Mouse (Mus musculus) limb, embryonic 13.5 days (tissue): ENCODE measurements around the gene Dnase1. TPM values are rescaled to one million over a fixed set of nuclear protein-coding genes. Genes with fewer than 3 reads are reported as not detected.
A peak's percentile ranks its signal among the peaks of the same experiment; 100 is the strongest.
"Not testable (repeated sequence)": the region's sequence is repeated elsewhere in the genome, so short reads cannot be mapped to it uniquely, and the experiment has no call there.

Experiments
- ATAC-seq: fragments of 200-750 bp; cut with Nextera tagmentation; 2 replicates; pipeline ENCODE4 v1.8.0; 2017; ENCODE audit warnings: low read depth, moderate number of reproducible peaks, moderate TSS enrichment; ENCODE audit not compliant: low FRiP score
- H3K27ac ChIP-seq: fragments of 300-500 bp; sonication (generic); 2 replicates; pipeline ENCODE4 v1.5.1; 2015; ENCODE audit warnings: inconsistent platforms, mild to moderate bottlenecking, moderate library complexity
- H3K27me3 ChIP-seq: fragments of 300-500 bp; sonication (generic); 2 replicates; pipeline ENCODE4 v1.6.1; 2015; ENCODE audit warnings: mild to moderate bottlenecking, inconsistent platforms
- H3K36me3 ChIP-seq: fragments of 300-500 bp; sonication (generic); 2 replicates; pipeline ENCODE4 v1.6.1; 2015; ENCODE audit warnings: inconsistent platforms, mild to moderate bottlenecking, moderate library complexity
- H3K4me1 ChIP-seq: fragments of 300-500 bp; sonication (generic); 2 replicates; pipeline ENCODE4 v1.6.1; 2015; ENCODE audit warnings: inconsistent platforms
- H3K4me2 ChIP-seq: fragments of 300-500 bp; sonication (generic); replicated peaks from 2 replicates; pipeline ENCODE4 v1.6.1; 2015; ENCODE audit warnings: inconsistent platforms, mild to moderate bottlenecking, moderate library complexity
- H3K4me3 ChIP-seq: fragments of 300-500 bp; sonication (generic); 2 replicates; pipeline ENCODE4 v1.5.1; 2015; ENCODE audit warnings: moderate library complexity, mild to moderate bottlenecking, inconsistent platforms
- H3K9ac ChIP-seq: fragments of 300-500 bp; sonication (generic); 2 replicates; pipeline ENCODE4 v1.6.1; 2015; ENCODE audit warnings: mild to moderate bottlenecking, inconsistent platforms
- H3K9me3 ChIP-seq: fragments of 300-500 bp; sonication (generic); 2 replicates; pipeline ENCODE4 v1.6.1; 2016; ENCODE audit warnings: inconsistent platforms
- WGBS: fragments of 180-500 bp; shearing (Covaris S2); methylation state at CpG from one replicate; pipeline ENCODE4 v1.1.7; 2015; 5-methylcytosine and 5-hydroxymethylcytosine counted together
- polyA plus RNA-seq: library from polyadenylated mRNA; unstranded; fragments of >200 nt; fragmentation: Nextera tagmentation; extraction: Ambion mirVana; gene quantifications from 2 replicates; pipeline ENCODE4 v1.2.1, GENCODE M21; 2015

The Dnase1 gene
- polyA plus RNA-seq, 1 experiment from 2014 or later = 6.7 TPM

- WGBS = 90% methylated on average over 4 of the region's 4 CpGs
- Histone ChIP-seq H3K27ac (no peak overlapping the region), H3K9ac (no peak overlapping the region), H3K4me1 (no peaks in the 10 kb centered on the region), H3K4me2 (no peak overlapping the region), H3K9me3 (no peaks in the 10 kb centered on the region), H3K36me3 (peaks cover 87% of the 10 kb centered on the region), H3K4me3 (no peak overlapping the region), H3K27me3 (no peaks in the 10 kb centered on the region)
- no peak for ATAC-seq
Observed at GRCm38 (mm10) chr16:4064945-4065344, 28.2 kb downstream of the Dnase1 start.

GRCm38 (mm10) chr16:4068588-4068987 is 31.8 kb downstream of the Dnase1 start:
- Histone ChIP-seq H3K27ac (no peak overlapping the region), H3K4me2 (no peak overlapping the region), H3K9ac (no peak overlapping the region), H3K27me3 (no peaks in the 10 kb centered on the region), H3K4me3 (no peak overlapping the region), H3K9me3 (no peaks in the 10 kb centered on the region), H3K4me1 (no peaks in the 10 kb centered on the region), H3K36me3 (peaks cover 55% of the 10 kb centered on the region)
- no peak for ATAC-seq
- WGBS = 57% methylated on average over 8 of the region's 8 CpGs

- Histone ChIP-seq H3K4me2 (no peak overlapping the region), H3K36me3 (no peaks in the 10 kb centered on the region), H3K27ac (no peak overlapping the region), H3K9me3 (no peaks in the 10 kb centered on the region), H3K27me3 (no peaks in the 10 kb centered on the region), H3K9ac (no peak overlapping the region), H3K4me3 (no peak overlapping the region), H3K4me1 (peaks cover 16% of the 10 kb centered on the region)
- 66% methylated on average over 6 of the region's 6 CpGs for WGBS
- no peak for ATAC-seq
Observed at GRCm38 (mm10) chr16:4074297-4074696, 37.6 kb downstream of the Dnase1 start.

GRCm38 (mm10) chr16:4074836-4075235 is 38.1 kb downstream of the Dnase1 start:
- H3K4me1 ChIP-seq = peaks cover 16% of the 10 kb centered on the region
- H3K4me2 ChIP-seq = no peak overlapping the region
- H3K4me3 ChIP-seq = no peak overlapping the region
- H3K27me3 ChIP-seq = no peaks in the 10 kb centered on the region
- H3K9ac ChIP-seq = no peak overlapping the region
- no peak for ATAC-seq
- 73% methylated on average over 3 of the region's 3 CpGs for WGBS
- no peak overlapping the region for H3K27ac ChIP-seq
- H3K36me3 ChIP-seq = no peaks in the 10 kb centered on the region
- H3K9me3 ChIP-seq = no peaks in the 10 kb centered on the region

GRCm38 (mm10) chr16:4077384-4078061 is 40.8 kb downstream of the Dnase1 start, which contains the start of gene Trap1:
TSS of gene Trap1 (minus strand) at chr16:4077827.
- WGBS = under 1% methylated on average over 58 of the region's 58 CpGs
- H3K4me2 ChIP-seq = peak within 1 kb of the TSS; percentile 66
- H3K27me3 ChIP-seq = no peaks in the 10 kb centered on the region
- peak; percentile 96 for ATAC-seq
- peak within 1 kb of the TSS; percentile 88 for H3K9ac ChIP-seq
- H3K4me1 ChIP-seq = peaks cover 16% of the 10 kb centered on the region
- H3K36me3 ChIP-seq = peaks cover 11% of the 10 kb centered on the region
- H3K4me3 ChIP-seq = peak within 1 kb of the TSS; percentile 88
- H3K9me3 ChIP-seq = no peaks in the 10 kb centered on the region
- peak within 1 kb of the TSS; percentile 86 for H3K27ac ChIP-seq

GRCm38 (mm10) chr16:4078302-4078701 is 41.6 kb downstream of the Dnase1 start:
- Histone ChIP-seq H3K4me1 (peaks cover 16% of the 10 kb centered on the region), H3K36me3 (peaks cover 14% of the 10 kb centered on the region), H3K4me2 (peak overlapping the region; percentile 66), H3K4me3 (peak overlapping the region; percentile 88)
- WGBS = 66% methylated on average over 10 of the region's 10 CpGs
- not testable (repeated sequence) for H3K27ac ChIP-seq, H3K27me3 ChIP-seq, ATAC-seq, H3K9me3 ChIP-seq, H3K9ac ChIP-seq

GRCm38 (mm10) chr16:4079656-4080055 is 42.9 kb downstream of the Dnase1 start:
- Histone ChIP-seq H3K9me3 (no peaks in the 10 kb centered on the region), H3K4me3 (no peak overlapping the region), H3K27ac (no peak overlapping the region), H3K36me3 (peaks cover 22% of the 10 kb centered on the region), H3K4me1 (peaks cover 16% of the 10 kb centered on the region), H3K27me3 (no peaks in the 10 kb centered on the region), H3K4me2 (no peak overlapping the region), H3K9ac (no peak overlapping the region)
- ATAC-seq = no peak
- 92% methylated on average over 1 of the region's 1 CpGs for WGBS

- WGBS = 69% methylated on average over 3 of the region's 3 CpGs
- peaks cover 11% of the 10 kb centered on the region for H3K4me1 ChIP-seq
- H3K4me2 ChIP-seq, H3K9me3 ChIP-seq, ATAC-seq, H3K27ac ChIP-seq, H3K27me3 ChIP-seq, H3K4me3 ChIP-seq, H3K9ac ChIP-seq: not testable (repeated sequence)
- H3K36me3 ChIP-seq = peaks cover 29% of the 10 kb centered on the region
Observed at GRCm38 (mm10) chr16:4080419-4080818, 43.7 kb downstream of the Dnase1 start.

- no peaks in the 10 kb centered on the region for H3K9me3 ChIP-seq
Observed at GRCm38 (mm10) chr16:4085051-4085450, 48.3 kb downstream of the Dnase1 start.

GRCm38 (mm10) chr16:4085851-4086387 is 49.2 kb downstream of the Dnase1 start:
- no peak overlapping the region for H3K4me2 ChIP-seq
- H3K27me3 ChIP-seq = no peaks in the 10 kb centered on the region
- H3K4me3 ChIP-seq = no peak overlapping the region
- H3K27ac ChIP-seq = no peak overlapping the region
- ATAC-seq = no peak
- H3K9ac ChIP-seq = no peak overlapping the region
- peaks cover 83% of the 10 kb centered on the region for H3K36me3 ChIP-seq
- no peaks in the 10 kb centered on the region for H3K4me1 ChIP-seq
- 94% methylated on average over 9 of the region's 9 CpGs for WGBS
- no peaks in the 10 kb centered on the region for H3K9me3 ChIP-seq

More at GRCm38 (mm10) chr16:4085051-4085450, 48.3 kb downstream of the Dnase1 start:
- no peak for ATAC-seq
- no peak overlapping the region for H3K9ac ChIP-seq
- no peaks in the 10 kb centered on the region for H3K4me1 ChIP-seq
- H3K4me2 ChIP-seq = no peak overlapping the region
- no peaks in the 10 kb centered on the region for H3K27me3 ChIP-seq
- H3K27ac ChIP-seq = no peak overlapping the region
- no peak overlapping the region for H3K4me3 ChIP-seq
- WGBS = 94% methylated on average over 7 of the region's 7 CpGs
- H3K36me3 ChIP-seq = peaks cover 74% of the 10 kb centered on the region

- H3K9ac ChIP-seq = no peak overlapping the region
Observed at GRCm38 (mm10) chr16:4087214-4087913, 50.6 kb downstream of the Dnase1 start.

More at GRCm38 (mm10) chr16:4087214-4087913, 50.6 kb downstream of the Dnase1 start:
- Histone ChIP-seq H3K4me1 (no peaks in the 10 kb centered on the region), H3K27me3 (no peaks in the 10 kb centered on the region), H3K4me3 (no peak overlapping the region), H3K36me3 (peaks cover 88% of the 10 kb centered on the region), H3K9me3 (no peaks in the 10 kb centered on the region), H3K27ac (no peak overlapping the region), H3K4me2 (no peak overlapping the region)
- 95% methylated on average over 8 of the region's 8 CpGs for WGBS
- ATAC-seq = no peak
